Mouse (Mus musculus): ENCODE results near the gene 1700056E22Rik. TPM values are rescaled to one million over a fixed set of nuclear protein-coding genes. Genes with fewer than 3 reads are reported as not detected.

The 1700056E22Rik gene
- total RNA-seq, 2 experiments from 2014 or later: 0.51 TPM; not detected in 1

Other genes with a start within 250 kb of the 1700056E22Rik start
- gene Dusp10, start 21.0 kb downstream of the 1700056E22Rik start, total RNA-seq (2015; ENCODE audit: low replicate concordance): 1.9 and 3.8 TPM in 2 replicates
- 1.0 and 1.4 TPM in 2 replicates for gene Dusp10, start 21.0 kb downstream of the 1700056E22Rik start, total RNA-seq (2017; ENCODE audit: low replicate concordance)